Mouse (Mus musculus) splenic B cell, adult 2 months (primary cell): Measurements from ENCODE around the gene Slc35f6.

Experiments used
- DNase-seq: peaks from one replicate; pipeline ENCODE4 v3.0.0-alpha.2; 2011; ENCODE audit warnings: low read depth, low spot score
- H3K27me3 ChIP-seq: 2 replicates; pipeline ENCODE4 v1.6.1; 2012; ENCODE audit warnings: mild to moderate bottlenecking, low read length, moderate library complexity, mixed read lengths; ENCODE audit not compliant: control insufficient read depth, poor library complexity, insufficient read depth, severe bottlenecking
- H3K36me3 ChIP-seq: 2 replicates; pipeline ENCODE4 v1.6.1; 2012; ENCODE audit warnings: mild to moderate bottlenecking, low read length, moderate library complexity, mixed read lengths; ENCODE audit not compliant: control insufficient read depth, poor library complexity, insufficient read depth, severe bottlenecking

The Slc35f6 gene

DNA sequence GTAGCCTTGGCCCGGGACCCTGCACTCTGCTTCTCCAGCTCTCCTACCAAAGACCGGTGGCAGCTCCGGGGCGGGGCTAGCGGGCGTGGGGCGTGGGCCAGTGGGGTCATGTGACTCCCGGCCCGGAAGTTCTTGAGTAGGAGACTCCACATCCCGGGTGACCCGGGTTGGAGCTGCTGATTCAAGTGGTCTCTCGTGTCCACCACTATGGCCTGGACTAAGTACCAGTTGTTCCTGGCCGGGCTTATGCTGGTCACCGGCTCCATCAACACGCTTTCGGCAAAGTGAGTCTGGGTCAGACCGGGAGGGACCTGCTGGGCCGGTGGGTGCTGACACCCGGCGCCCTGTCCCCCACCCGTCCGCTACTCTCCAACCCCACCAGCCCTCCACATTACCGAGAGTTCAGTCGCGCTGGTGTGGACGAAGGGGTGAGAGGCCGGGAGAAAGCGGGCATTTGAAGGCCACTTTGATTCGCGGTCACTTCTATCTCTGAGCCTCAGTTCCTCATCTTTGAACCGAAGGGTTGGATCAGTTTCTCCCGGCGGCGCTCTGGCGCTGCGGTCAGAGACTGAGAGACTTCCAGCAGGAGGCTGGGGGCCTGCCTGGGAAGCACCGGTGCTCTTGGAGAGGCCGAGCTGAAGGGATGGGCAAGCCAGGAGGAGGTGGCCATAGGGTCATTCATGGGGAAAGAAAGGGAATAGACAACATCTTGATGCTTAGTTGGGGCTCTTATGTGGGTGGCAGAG lies at the start of gene Slc35f6:
Gene Slc35f6 (plus strand): TSS at position 119 of the 746 bp plus-strand sequence.
- no peaks in the 10 kb centered on the region for H3K36me3 ChIP-seq
- no peaks in the 10 kb centered on the region for H3K27me3 ChIP-seq
- peak; percentile 80 for DNase-seq

DNA sequence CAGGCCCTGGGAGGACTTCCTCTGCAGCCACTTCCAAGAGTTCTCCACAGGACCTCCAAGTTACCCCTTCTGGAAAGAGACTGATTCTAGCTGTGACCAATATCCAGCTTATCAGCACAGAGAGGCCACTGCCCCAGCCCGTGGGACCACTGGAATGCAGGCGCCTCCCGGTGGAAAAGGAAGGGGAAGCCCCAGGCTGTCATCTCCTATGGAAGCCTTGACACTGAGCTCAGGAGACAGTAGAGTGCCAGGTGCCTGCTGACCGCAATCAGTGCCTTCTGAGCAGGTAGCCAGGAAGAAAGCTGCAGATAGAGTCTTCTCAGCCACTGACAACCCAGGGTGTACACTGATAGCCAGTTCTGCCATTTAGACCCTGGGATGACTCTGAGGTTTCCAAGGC lies 46.3 kb upstream of the Slc35f6 start:
- DNase-seq: no peak
- no peaks in the 10 kb centered on the region for H3K36me3 ChIP-seq

DNA sequence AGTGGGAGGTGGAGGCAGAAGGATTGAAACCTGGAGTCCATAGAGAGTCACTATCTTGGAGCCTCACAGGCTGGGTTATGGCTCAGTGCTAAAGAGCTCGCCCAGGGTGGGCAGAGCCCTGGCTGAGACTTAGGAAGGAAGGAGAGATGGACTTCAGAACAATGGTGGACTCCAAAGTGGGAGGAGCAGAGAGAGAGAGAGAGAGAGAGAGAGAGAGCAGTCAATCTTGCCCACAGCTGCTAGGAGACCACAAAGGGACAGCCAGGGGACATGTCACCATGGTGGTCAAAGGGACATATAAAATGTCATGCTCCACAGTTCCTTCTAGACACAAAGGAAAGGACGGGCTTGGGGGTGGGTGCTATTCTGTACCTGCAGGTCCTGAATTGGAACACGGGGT lies 44.5 kb upstream of the Slc35f6 start:
- Histone ChIP-seq H3K36me3 (no peaks in the 10 kb centered on the region), H3K27me3 (no peaks in the 10 kb centered on the region)
- DNase-seq: no peak

More for the DNA sequence above, 46.3 kb upstream of the Slc35f6 start:
- H3K27me3 ChIP-seq: no peaks in the 10 kb centered on the region

DNA sequence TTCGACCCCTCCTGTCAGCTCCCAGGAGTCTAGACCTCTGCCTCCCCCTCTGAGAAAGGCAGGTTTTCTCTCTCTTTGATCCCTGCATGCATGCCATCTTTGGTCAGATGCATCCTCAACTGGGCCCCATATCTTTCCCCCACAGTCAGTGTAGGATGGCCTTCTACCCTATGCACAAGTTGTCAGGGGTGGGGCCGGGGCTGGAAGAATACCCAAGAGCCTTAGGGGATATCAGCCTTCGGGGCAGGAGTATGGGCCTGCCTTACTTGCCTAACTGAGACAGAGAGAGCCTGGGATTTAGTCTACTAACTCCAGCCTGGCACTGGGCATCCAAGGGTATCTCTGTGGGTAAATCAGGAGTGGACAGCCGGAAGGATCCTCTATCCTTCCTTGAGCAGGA lies 43.8 kb upstream of the Slc35f6 start:
- DNase-seq: no peak

DNA sequence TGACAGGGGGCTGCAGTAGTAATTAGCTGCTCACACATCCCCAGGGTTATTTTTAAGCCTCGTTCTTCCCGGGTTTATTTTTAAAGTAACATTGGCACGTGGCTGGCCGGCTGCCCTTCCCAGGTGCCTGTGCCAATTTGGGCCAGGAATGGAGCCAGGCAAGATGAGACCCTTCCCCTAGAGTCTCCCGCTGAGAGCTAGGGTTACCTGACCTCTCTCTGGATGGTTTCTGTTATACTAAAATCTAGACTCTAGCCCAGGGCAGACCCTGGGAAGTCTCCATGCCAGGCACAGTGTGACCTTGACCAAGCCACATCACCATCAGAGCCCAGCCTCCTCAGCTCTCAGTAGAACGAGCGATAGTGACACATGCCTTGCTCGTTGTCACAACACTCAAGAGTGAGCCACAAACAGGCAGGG lies 43.0 kb upstream of the Slc35f6 start:
- Histone ChIP-seq H3K27me3 (no peaks in the 10 kb centered on the region), H3K36me3 (no peaks in the 10 kb centered on the region)
- no peak for DNase-seq

More for the DNA sequence above, 43.8 kb upstream of the Slc35f6 start:
- Histone ChIP-seq H3K27me3 (no peaks in the 10 kb centered on the region), H3K36me3 (no peaks in the 10 kb centered on the region)

DNA sequence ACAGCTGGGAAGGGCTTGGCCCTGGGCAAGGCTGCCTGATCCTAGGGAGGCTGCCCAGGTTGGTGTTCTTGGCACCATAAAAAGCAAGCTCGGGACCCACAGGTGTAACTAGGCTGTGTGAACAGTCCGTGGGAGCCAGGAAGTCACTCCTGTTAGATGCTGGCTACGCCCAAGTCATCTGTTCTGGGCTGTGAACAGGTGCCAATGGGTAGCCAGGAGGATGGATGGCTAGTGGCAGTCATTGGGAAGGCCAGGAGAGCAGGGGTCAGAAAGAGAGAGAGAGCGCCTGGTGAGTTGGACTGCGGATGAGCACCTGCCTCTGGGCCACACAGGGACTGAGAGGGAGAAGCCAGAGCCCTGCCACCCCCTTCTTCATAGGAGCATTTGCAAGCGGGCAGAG lies 42.1 kb upstream of the Slc35f6 start:
- DNase-seq: no peak
- H3K27me3 ChIP-seq: no peaks in the 10 kb centered on the region
- no peaks in the 10 kb centered on the region for H3K36me3 ChIP-seq

DNA sequence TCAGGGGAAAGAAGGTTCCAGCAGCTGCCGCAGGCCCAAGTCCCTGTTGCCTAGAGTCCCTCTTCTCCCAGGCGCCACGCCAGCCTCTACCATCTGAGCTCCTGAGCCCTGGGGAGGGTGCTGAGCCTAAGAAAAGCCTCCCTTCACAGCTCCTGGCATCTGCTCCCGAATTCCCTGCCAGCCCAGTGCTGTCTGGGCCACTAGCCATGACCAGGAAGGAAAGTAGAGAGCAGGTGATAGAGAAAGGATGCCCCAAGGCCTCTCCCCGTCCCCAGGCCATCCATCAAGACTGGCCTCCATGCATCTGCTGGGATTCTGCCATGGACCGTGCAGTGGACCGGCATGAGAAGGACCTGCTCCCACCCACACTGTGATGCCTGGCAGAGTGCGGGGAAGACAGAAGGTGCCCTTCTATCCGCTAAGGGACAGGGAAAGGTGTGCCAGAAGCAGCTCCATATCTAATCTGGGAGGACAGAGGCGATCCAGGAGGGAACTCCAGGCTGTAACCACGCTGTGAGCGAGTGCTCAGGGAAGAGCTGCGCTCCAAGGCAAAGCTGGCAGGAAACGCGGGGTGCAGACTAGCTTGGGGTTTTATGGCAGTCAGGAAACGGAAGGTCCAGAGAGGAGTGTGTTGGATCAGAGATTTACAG lies 41.2 kb upstream of the Slc35f6 start:
- Histone ChIP-seq H3K36me3 (no peaks in the 10 kb centered on the region), H3K27me3 (no peaks in the 10 kb centered on the region)
- no peak for DNase-seq

DNA sequence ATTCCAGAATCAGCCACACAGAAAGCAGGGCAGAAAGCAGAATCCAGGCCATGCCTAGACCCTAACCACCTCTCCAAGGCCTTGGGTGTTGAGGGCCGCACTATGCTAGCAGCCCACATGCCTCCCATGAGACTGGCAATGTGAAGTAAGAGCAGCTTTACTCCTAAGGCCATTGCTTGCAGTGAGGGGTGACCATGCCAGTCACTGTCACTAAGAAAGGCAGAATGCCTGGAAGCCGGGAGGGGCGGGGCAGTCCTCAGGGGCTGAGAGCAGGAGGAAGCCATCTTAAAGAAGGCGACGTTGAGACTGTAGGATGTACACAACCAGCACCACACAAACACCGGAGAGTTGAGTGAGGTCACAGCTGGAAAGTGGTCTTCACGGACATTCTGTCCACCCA lies 38.6 kb upstream of the Slc35f6 start:
- Histone ChIP-seq H3K27me3 (no peaks in the 10 kb centered on the region), H3K36me3 (no peaks in the 10 kb centered on the region)
- no peak for DNase-seq

DNA sequence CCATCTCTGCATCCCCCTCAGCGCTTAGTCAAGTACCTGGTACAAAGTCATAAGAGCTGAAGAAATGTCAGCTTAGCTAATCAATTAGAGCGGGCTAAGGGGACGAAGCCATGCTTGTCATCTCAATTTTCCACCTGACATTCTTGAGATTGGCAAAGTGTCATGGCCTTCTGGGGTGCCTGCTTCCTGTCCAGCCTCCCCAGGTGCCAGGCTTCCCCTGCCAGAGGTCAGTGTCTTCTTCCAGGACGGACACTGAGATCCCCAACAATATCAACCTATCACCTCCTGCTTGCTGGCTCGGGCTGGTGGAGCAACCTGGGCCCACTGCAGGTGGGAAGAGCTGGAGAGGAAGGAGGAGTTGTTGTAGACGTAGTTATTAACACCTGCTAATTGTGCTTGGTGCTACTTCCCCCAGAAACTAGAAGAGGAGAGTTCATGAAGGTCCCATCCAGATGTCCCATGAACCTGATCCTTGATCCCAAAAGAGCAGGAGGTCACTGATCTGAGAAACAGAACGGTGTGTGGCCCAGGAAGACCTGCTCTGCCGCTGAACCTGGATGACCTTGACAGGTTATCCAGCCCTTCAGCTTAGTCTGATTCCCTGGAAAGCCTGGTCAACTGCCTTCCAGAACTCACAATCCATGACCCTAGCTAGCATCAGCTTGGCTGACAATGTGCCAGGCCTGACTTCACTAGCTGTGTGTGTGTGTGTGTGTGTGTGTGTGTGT lies 37.7 kb upstream of the Slc35f6 start:
- no peak for DNase-seq
- Histone ChIP-seq H3K27me3 (no peaks in the 10 kb centered on the region), H3K36me3 (no peaks in the 10 kb centered on the region)

DNA sequence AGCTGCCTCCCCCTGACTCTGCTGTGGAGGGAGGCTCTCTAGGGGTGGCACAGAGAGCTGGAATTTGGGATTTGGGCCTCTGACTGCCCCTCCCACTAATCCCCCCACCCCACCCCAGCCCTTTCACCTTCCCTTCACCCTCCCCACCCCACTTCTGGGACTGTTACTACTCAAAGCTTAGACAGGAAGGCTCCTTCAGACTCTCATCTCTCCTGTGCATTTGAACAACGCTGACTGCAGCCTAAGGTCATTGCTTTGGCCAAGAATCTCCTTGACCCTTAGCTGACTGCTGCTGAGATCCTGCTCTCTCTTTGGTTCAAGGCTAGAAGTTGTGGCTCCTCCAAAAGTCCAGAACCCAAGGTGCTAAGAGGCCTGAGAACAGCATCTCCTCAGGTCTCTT lies 36.6 kb upstream of the Slc35f6 start:
- H3K27me3 ChIP-seq: no peaks in the 10 kb centered on the region
- no peaks in the 10 kb centered on the region for H3K36me3 ChIP-seq
- DNase-seq: no peak

DNA sequence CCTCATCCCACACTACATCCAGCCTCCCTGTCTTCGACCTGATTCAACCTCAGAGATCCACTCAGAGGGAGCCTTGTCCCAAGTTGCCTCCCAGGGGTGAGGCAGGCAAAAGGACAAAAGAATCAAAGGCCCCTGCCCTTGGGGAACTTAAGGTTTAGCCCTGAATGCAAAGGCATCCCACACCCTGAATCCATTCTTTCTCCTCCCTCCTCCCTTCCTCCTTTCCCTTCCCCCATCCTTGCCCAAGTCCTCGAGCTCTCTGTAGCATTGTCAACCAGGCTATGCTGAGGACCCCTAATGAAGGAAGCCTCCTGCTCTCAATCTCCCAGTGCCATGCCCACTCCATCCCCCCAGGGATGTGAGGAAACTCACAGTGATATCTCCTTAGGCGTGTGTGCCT lies 36.0 kb upstream of the Slc35f6 start:
- Histone ChIP-seq H3K27me3 (no peaks in the 10 kb centered on the region), H3K36me3 (no peaks in the 10 kb centered on the region)
- no peak for DNase-seq

DNA sequence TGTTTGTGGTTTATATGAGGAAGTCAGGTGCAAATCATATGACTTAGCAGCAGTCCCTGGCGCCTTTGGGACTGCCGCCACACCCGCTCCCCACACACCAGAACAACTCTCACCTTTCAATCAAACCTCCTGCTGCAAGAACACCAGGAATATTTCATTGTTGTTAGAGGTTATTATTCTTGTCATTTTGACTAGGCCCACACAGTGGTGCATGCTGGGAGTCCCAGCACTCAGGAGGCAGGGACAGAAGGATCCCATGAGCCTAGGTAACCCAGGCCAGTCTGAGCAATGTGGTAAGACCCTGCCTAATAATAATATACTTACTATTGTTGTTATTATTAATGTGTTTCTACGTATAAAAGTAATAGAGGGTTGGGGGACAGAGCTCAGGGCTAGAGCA lies 35.2 kb upstream of the Slc35f6 start:
- Histone ChIP-seq H3K27me3 (no peaks in the 10 kb centered on the region), H3K36me3 (no peaks in the 10 kb centered on the region)
- no peak for DNase-seq

DNA sequence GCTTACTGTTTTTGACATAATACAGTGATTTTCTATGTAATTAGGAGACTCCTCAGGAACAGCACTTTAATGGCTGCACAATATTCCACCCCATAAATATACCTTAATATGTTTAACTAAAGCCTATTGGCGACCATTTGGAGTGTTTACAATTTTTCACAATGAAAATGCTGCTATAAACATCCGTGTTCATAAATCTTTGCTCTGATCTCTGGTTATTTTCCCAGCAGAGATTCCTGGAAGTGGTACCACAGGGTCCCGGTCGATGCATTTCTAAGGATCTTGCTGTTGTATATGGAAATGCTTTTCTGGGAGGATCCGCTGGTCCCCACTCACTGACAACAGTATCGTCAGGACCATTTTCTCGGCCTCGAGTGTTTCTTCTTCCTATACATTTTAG lies 34.5 kb upstream of the Slc35f6 start:
- H3K36me3 ChIP-seq: no peaks in the 10 kb centered on the region

DNA sequence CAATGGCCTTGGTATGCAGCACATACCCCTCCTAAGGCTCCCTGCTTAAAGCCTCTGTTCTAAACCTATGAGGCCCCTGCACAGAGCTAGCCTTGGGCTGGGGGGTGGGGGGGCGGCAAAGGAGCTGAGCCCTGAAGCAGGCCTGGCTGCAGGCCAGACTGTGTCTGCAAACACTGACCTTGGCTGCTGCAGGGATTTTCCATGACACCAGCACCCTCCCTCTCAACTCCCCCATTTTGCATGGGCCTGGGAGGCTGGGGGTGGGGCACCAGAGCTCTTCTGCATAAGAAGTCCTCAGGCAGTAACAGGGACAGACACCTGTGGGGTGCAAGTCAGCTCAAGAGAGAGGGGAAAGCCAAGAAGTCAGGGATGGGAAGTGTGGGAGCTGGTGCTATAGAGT lies 33.5 kb upstream of the Slc35f6 start:
- DNase-seq: no peak
- H3K36me3 ChIP-seq: no peaks in the 10 kb centered on the region
- no peaks in the 10 kb centered on the region for H3K27me3 ChIP-seq

More for the DNA sequence above, 34.5 kb upstream of the Slc35f6 start:
- no peak for DNase-seq
- no peaks in the 10 kb centered on the region for H3K27me3 ChIP-seq

DNA sequence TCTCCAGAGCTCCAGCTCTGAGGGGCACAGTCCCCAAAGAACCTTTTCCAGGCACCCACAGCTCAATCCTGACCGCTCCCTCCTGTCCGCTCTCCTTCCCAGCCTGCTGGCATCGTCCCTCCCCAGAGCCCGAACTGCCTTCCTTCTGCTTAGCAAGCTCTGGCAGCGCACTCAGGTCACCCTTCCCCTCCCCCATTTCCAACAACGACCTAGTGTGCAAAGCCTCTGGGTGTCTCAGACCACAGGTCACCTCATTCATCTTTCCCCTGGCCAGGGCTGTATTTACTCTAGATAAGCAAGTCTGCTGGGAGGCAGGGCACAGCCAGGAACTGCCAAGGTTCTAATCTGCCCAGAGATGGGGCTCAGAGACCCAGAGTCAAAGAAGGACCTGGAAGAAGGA lies 32.3 kb upstream of the Slc35f6 start:
- H3K36me3 ChIP-seq: no peaks in the 10 kb centered on the region
- no peak for DNase-seq
- no peaks in the 10 kb centered on the region for H3K27me3 ChIP-seq
